Mouse (Mus musculus) c-Kit-positive CD71-negative TER-119-negative erythroid progenitor cells, embryonic 14.5 days (primary cell): ENCODE measurements around the gene Vmn2r110.

Experiments used
- DNase-seq: peaks from one replicate; pipeline ENCODE4 v3.0.0-alpha.2; 2013; ENCODE audit warnings: low read depth

Vmn2r110 gene

GRCm38 (mm10) chr17:20596323-20596722 lies at the start of gene Vmn2r110:
Gene Vmn2r110, minus strand, starts transcription at chr17:20596423.
- DNase-seq = no peak

- no peak for DNase-seq
Observed at GRCm38 (mm10) chr17:20624777-20625176, 28.6 kb upstream of the Vmn2r110 start, which contains the start of gene Fpr-rs3. Gene Fpr-rs3, minus strand, starts transcription at chr17:20624877.

- DNase-seq = no peak
Observed at GRCm38 (mm10) chr17:20564656-20565055, 31.6 kb downstream of the Vmn2r110 start, which contains the start of gene Vmn2r109. Gene Vmn2r109, minus strand, starts transcription at chr17:20564756.
